Mouse (Mus musculus): ENCODE results near the gene Cyp2c55. TPM values are rescaled to one million over a fixed set of nuclear protein-coding genes. Genes with fewer than 3 reads are reported as not detected.
A peak's percentile ranks its signal among the peaks of the same experiment; 100 is the strongest.

Cyp2c55 gene
- polyA plus RNA-seq (2012; fragmentation: generic; extraction: Trizol), result not detected

- H3K79me2 ChIP-seq (ENCODE audit: control insufficient read depth, insufficient read depth), result no peaks in the 10 kb centered on the region
- H3ac ChIP-seq (ENCODE audit: control insufficient read depth, insufficient read length), result no peak within 1 kb of the TSS
- no peak for TF ChIP-seq POLR2A (IDR thresholded peaks at IDR 0.05; ENCODE audit: insufficient read length, low read depth)
- no peak for TF ChIP-seq CEBPB (IDR thresholded peaks at IDR 0.05; ENCODE audit: insufficient read depth, poor library complexity, severe bottlenecking)
- H3K4me2 ChIP-seq (ENCODE audit: low read depth), result no peak within 1 kb of the TSS
- H3K4me3 ChIP-seq, result no peak within 1 kb of the TSS
- H3K27me3 ChIP-seq (ENCODE audit: control insufficient read depth, insufficient read depth, insufficient read length), result no peaks in the 10 kb centered on the region
- no peaks in the 10 kb centered on the region for H3K36me3 ChIP-seq (ENCODE audit: control insufficient read depth, insufficient read depth)
Observed at GRCm38 (mm10) chr19:39006715-39007114, at the start of gene Cyp2c55. Gene Cyp2c55 (plus strand): TSS chr19:39007019.

- Histone ChIP-seq H3ac (ENCODE audit: control insufficient read depth, insufficient read length) (no peak overlapping the region), H3K27me3 (ENCODE audit: control insufficient read depth, insufficient read depth, insufficient read length) (no peaks in the 10 kb centered on the region), H3K79me2 (ENCODE audit: control insufficient read depth, insufficient read depth) (no peaks in the 10 kb centered on the region), H3K4me3 (no peak overlapping the region), H3K36me3 (ENCODE audit: control insufficient read depth, insufficient read depth) (peaks cover 3% of the 10 kb centered on the region), H3K4me2 (ENCODE audit: low read depth) (no peak overlapping the region)
- 0 out of 2 replicates have a peak, but pooled peaks have one; percentile 2 for TF ChIP-seq CEBPB (IDR thresholded peaks at IDR 0.05; ENCODE audit: insufficient read depth, poor library complexity, severe bottlenecking)
- no peak for TF ChIP-seq USF1 (IDR thresholded peaks at IDR 0.05; ENCODE audit: low read depth)
Observed at GRCm38 (mm10) chr19:38970741-38971140, 36.1 kb upstream of the Cyp2c55 start.

GRCm38 (mm10) chr19:38972581-38972980, 34.2 kb upstream of the Cyp2c55 start:
- TF ChIP-seq POLR2A (IDR thresholded peaks at IDR 0.05; ENCODE audit: insufficient read length, low read depth), result no peak
- TF ChIP-seq E2F4 (IDR thresholded peaks at IDR 0.05; ENCODE audit: insufficient read depth), result no peak
- TF ChIP-seq TCF12 (IDR thresholded peaks at IDR 0.05; ENCODE audit: insufficient read depth, poor library complexity, severe bottlenecking), result no peak
- no peak for TF ChIP-seq USF1 (IDR thresholded peaks at IDR 0.05; ENCODE audit: low read depth)
- no peaks in the 10 kb centered on the region for H3K27me3 ChIP-seq (ENCODE audit: control insufficient read depth, insufficient read depth, insufficient read length)
- no peak overlapping the region for H3K4me2 ChIP-seq (ENCODE audit: low read depth)
- H3K4me3 ChIP-seq, result no peak overlapping the region
- H3K79me2 ChIP-seq (ENCODE audit: control insufficient read depth, insufficient read depth), result no peaks in the 10 kb centered on the region
- no peak overlapping the region for H3ac ChIP-seq (ENCODE audit: control insufficient read depth, insufficient read length)
- peaks cover 3% of the 10 kb centered on the region for H3K36me3 ChIP-seq (ENCODE audit: control insufficient read depth, insufficient read depth)

GRCm38 (mm10) chr19:38973666-38974065, 33.2 kb upstream of the Cyp2c55 start:
- TF ChIP-seq SRF (IDR thresholded peaks at IDR 0.05; ENCODE audit: control insufficient read depth, insufficient read length, low read depth) (no peak), TCF3 (IDR thresholded peaks at IDR 0.05; ENCODE audit: insufficient read length, low read depth) (no peak), POLR2AphosphoS2 (IDR thresholded peaks at IDR 0.05; ENCODE audit: insufficient read length, low read depth) (no peak), MYOG (IDR thresholded peaks at IDR 0.05; ENCODE audit: control insufficient read depth in 1 of 3, insufficient read depth in 1 of 3, insufficient read length in 2 of 3, low read depth in 2 of 3) (no peak), TCF12 (IDR thresholded peaks at IDR 0.05; ENCODE audit: insufficient read depth, poor library complexity, severe bottlenecking) (no peak), E2F4 (IDR thresholded peaks at IDR 0.05; ENCODE audit: insufficient read depth) (no peak), MYOD1 (IDR thresholded peaks at IDR 0.05; ENCODE audit: control insufficient read depth in 1 of 3, insufficient read length in 2 of 3, low read depth in 2 of 3) (no peak), CEBPB (IDR thresholded peaks at IDR 0.05; ENCODE audit: insufficient read depth, poor library complexity, severe bottlenecking) (no peak), POLR2A (IDR thresholded peaks at IDR 0.05; ENCODE audit: insufficient read length, low read depth) (no peak), MAX (IDR thresholded peaks at IDR 0.05; ENCODE audit: low read depth) (no peak), REST (IDR thresholded peaks at IDR 0.05; ENCODE audit: insufficient read depth, insufficient read length) (no peak), USF1 (IDR thresholded peaks at IDR 0.05; ENCODE audit: low read depth) (no peak)
- H3K79me2 ChIP-seq (ENCODE audit: control insufficient read depth, insufficient read depth), result no peaks in the 10 kb centered on the region
- H3ac ChIP-seq (ENCODE audit: control insufficient read depth, insufficient read length), result no peak overlapping the region
- no peak overlapping the region for H3K4me3 ChIP-seq
- H3K36me3 ChIP-seq (ENCODE audit: control insufficient read depth, insufficient read depth), result peaks cover 2% of the 10 kb centered on the region
- H3K4me2 ChIP-seq (ENCODE audit: low read depth), result peak overlapping the region; percentile 25
- no peaks in the 10 kb centered on the region for H3K27me3 ChIP-seq (ENCODE audit: control insufficient read depth, insufficient read depth, insufficient read length)

- no peak for TF ChIP-seq REST (IDR thresholded peaks at IDR 0.05; ENCODE audit: insufficient read depth, insufficient read length)
- TF ChIP-seq POLR2A (IDR thresholded peaks at IDR 0.05; ENCODE audit: insufficient read length, low read depth), result no peak
- TF ChIP-seq TCF3 (IDR thresholded peaks at IDR 0.05; ENCODE audit: insufficient read length, low read depth), result no peak
- no peak for TF ChIP-seq SRF (IDR thresholded peaks at IDR 0.05; ENCODE audit: control insufficient read depth, insufficient read length, low read depth)
- no peak for TF ChIP-seq MYOD1 (IDR thresholded peaks at IDR 0.05; ENCODE audit: control insufficient read depth in 1 of 3, insufficient read length in 2 of 3, low read depth in 2 of 3)
- TF ChIP-seq CEBPB (IDR thresholded peaks at IDR 0.05; ENCODE audit: insufficient read depth, poor library complexity, severe bottlenecking), result no peak
- no peak for TF ChIP-seq MAX (IDR thresholded peaks at IDR 0.05; ENCODE audit: low read depth)
- no peak for TF ChIP-seq POLR2AphosphoS2 (IDR thresholded peaks at IDR 0.05; ENCODE audit: insufficient read length, low read depth)
- no peak for TF ChIP-seq MYOG (IDR thresholded peaks at IDR 0.05; ENCODE audit: control insufficient read depth in 1 of 3, insufficient read depth in 1 of 3, insufficient read length in 2 of 3, low read depth in 2 of 3)
- Histone ChIP-seq H3K4me2 (ENCODE audit: low read depth) (no peak overlapping the region), H3ac (ENCODE audit: control insufficient read depth, insufficient read length) (no peak overlapping the region), H3K27me3 (ENCODE audit: control insufficient read depth, insufficient read depth, insufficient read length) (no peaks in the 10 kb centered on the region), H3K79me2 (ENCODE audit: control insufficient read depth, insufficient read depth) (no peaks in the 10 kb centered on the region), H3K4me3 (no peak overlapping the region), H3K36me3 (ENCODE audit: control insufficient read depth, insufficient read depth) (no peaks in the 10 kb centered on the region)
Observed at GRCm38 (mm10) chr19:38976269-38976668, 30.6 kb upstream of the Cyp2c55 start.

GRCm38 (mm10) chr19:38981966-38982365, 24.9 kb upstream of the Cyp2c55 start:
- TF ChIP-seq E2F4 (IDR thresholded peaks at IDR 0.05; ENCODE audit: insufficient read depth), result no peak
- no peak for TF ChIP-seq MAX (IDR thresholded peaks at IDR 0.05; ENCODE audit: low read depth)
- TF ChIP-seq MYOG (IDR thresholded peaks at IDR 0.05; ENCODE audit: control insufficient read depth in 1 of 3, insufficient read depth in 1 of 3, insufficient read length in 2 of 3, low read depth in 2 of 3), result no peak
- no peak for TF ChIP-seq TCF12 (IDR thresholded peaks at IDR 0.05; ENCODE audit: insufficient read depth, poor library complexity, severe bottlenecking)
- TF ChIP-seq POLR2A (IDR thresholded peaks at IDR 0.05; ENCODE audit: insufficient read length, low read depth), result no peak
- Histone ChIP-seq H3K4me3 (no peak overlapping the region), H3K27me3 (ENCODE audit: control insufficient read depth, insufficient read depth, insufficient read length) (no peaks in the 10 kb centered on the region), H3K4me2 (ENCODE audit: low read depth) (no peak overlapping the region), H3K79me2 (ENCODE audit: control insufficient read depth, insufficient read depth) (no peaks in the 10 kb centered on the region), H3ac (ENCODE audit: control insufficient read depth, insufficient read length) (no peak overlapping the region), H3K36me3 (ENCODE audit: control insufficient read depth, insufficient read depth) (no peaks in the 10 kb centered on the region)

All from myocyte (in vitro differentiated cells).